Mouse (Mus musculus): Measurements from ENCODE around the gene Osbpl6. TPM values are rescaled to one million over a fixed set of nuclear protein-coding genes. Genes with fewer than 3 reads are reported as not detected.

Osbpl6 gene
- total RNA-seq, 2 experiments from 2014 or later: 4.5 to 4.9 TPM

DNA sequence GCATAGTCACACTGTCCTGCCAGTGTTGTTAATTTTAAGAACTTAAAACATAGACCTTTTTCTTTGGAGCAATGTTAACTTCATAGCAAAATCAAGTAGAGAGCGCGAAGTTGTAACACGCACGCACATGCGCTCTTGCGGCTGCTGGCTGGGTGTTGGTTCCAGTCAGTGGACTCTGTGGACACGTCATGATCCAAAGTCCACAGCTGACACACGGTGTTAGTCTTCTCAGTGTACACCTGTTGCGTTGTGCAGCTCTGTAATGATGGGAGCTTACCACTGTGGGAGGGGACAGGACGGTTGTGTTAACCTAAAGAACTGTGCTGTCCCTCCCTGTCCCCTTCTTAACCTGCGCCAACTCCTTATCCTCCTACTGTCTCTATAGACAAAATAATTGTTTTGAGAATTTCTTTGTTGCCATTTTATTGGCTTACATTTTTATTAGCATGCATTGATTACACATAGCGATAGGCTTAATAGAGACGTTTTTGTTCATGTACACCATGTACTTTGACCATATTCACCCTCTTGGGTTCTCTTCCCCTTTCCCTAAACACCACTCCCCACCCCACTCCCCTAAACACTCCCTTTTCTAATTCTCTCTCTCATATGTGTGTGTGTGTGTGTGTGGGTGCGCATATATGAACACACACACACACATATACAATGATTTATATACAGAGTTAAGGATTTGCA, 11.3 kb downstream of the Osbpl6 start:
- DNase-seq: no peak
- intact Hi-C loops (cut with DNase I): no loop called here

DNA sequence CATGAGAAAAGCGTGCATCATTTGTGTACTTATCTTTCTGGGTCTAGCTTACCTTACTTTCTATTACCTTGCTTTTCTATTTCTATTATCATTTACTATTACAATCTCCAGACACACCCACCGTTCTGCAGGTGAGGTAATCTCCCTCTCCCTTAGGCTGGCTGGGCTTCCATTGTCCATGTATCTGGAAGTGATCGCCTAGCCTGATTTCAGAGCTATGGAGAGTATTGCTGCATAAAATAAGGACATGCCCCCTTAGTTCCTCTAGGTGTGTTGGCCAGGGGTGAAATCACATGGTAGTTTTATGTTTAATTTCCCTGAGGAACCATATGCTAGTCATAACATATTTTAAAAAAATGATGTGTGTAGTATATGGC, 11.8 kb downstream of the Osbpl6 start:
- intact Hi-C loops (cut with DNase I): no loop called here
- no peak for DNase-seq

DNA sequence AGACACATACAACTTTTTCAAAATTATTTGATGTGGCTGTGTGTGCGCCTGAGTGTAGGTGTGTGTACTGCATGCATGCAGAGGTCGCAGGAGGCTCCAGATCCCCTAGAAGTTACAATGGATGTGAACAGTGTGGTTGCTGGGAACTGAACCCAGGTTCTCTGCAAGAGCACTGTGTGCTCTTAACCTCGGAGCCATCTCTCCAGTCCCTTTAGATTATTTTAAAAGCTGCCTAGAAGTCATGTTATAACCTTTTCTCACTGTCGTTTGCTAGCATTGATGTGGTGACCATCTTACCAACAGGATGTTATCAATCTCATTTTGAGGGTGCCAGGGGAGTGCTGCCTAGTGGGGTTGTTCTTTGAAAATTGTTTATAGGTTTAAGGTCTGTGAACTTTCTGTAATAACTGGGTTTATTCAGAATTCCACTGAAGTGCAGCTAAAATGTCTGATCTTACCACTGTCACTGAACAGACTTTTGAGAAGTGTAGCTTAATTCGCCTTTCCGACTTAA, 15.2 kb downstream of the Osbpl6 start:
- no peak for DNase-seq
- intact Hi-C loops (cut with DNase I): no loop called here

DNA sequence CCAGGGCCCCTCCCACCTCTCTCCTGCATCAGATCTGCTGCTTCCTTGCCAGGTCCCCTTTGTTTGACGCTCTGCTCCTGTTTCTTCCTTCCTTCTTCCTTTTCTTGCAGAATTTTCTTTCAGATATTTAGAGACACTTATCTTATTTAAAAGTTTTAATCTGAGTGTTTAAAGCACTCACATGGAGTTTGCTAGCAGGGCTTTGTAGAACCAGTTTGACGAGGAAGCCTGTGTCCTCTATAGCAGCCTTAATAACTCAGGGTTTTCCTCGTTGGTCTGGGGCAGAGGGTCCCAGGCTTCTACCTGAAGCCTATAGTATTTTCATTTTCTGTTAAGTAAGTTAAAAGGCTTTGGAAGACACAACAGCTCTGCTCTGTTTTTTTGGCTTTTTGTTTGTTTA, 20.5 kb downstream of the Osbpl6 start:
- intact Hi-C loops (cut with DNase I): no loop called here
- no peak for DNase-seq

DNA sequence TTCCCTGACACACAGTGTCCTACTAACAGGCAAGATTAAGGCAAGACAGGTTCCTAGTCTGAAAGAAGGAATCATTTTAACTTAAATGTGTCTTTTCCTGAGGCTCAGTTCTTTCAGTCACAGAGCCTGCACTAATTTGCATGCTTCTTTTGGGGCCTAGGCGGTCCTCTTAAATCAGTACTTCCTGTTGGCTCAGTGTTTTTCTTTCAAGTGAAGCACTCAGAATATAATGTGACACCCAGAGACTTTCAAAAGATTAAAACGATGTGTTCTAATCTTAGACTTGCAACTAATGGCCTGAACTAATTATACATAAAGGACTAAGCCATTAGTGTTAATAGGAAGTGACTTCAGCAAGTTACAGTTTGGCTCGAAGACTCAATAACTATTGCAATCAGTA, 23.0 kb downstream of the Osbpl6 start:
- no peak for DNase-seq
- intact Hi-C loops (cut with DNase I): no loop called here

DNA sequence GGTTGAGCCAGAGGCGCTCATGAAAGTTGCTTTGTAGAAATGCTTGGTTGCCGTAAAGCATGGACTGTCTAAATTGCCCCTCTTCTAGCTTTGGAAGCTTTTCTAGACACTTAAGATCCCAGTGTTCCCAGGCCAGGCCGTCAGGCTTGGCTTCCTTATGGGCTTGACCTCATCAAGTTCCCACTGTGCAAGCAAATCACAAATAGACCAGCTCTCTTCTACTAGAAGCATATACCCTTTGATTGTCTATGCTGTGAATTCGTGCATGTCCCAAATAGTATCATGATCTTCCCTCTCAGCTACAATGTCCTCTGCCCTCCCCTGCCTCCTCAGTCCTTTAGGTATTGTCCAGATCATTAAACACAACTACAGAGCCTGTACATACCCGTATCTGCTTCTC, 23.5 kb downstream of the Osbpl6 start:
- intact Hi-C loops (cut with DNase I): no loop called here
- DNase-seq: no peak

DNA sequence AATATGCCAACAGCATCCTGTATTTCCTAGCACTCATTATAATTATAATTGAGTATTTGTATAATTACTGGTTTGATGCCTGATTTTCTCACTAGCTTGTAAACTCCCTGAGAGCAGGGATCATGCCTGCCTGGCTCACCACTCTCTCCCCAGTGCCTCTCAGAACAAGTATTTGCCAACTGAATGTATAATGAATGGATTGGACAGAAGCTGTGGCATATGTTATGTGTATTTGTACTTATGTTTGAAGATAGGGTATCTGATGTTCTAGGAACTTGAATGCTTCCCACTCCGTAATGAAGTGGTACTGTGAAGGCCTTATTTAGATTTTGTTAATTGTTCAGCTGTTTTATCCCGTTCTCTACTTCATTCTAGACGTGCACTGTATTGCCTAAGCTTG, 24.2 kb downstream of the Osbpl6 start:
- no peak for DNase-seq
- intact Hi-C loops (cut with DNase I): no loop called here

DNA sequence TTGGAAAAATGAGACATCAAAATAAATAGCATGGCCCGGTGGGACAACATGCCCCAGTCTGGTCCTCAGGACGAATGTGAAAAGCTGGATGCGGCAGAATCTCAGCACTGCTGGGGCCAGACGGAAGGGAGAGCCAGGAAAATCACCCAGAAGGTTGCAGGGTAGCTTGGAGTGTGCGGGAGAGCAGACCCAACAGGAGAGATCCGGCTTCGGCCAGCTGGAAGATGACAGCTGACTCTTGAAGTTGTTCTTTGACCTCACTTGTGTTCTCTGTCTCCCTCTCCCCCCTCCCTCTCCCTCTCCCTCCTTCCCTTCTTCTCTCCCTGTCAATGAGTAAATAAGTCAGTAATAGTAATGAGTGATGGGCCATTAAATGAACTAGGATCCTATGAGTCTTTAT, 27.9 kb downstream of the Osbpl6 start:
- no peak for DNase-seq
- intact Hi-C loops (cut with DNase I): no loop called here

DNA sequence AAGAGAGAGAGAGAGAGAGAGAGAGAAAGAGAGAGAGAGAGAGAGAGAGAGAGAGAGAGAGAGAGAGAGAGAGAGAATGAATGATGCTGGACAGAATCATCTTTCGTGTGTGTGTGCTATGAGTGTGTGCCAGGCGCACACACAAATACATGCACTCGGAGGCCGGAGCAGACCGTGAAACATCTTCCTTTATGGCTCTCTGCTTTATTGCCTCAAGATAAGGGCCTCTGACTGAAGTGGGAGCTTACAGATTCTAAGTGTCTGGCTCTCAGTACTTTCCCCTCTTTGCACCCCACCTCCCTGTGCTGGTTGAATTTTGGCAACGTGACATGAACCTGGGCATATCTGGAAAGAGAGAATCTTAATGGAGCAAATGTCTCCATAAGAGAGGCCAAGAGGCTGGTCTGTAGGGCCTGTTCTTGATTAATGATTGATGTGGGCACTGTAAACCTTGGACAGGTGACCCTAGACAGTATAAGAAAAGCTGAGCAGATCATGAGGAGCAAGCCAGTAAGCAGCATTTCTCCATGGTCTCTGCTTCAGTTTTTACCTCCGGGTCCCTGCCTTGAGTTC, 29.4 kb downstream of the Osbpl6 start:
- DNase-seq: no peak
- intact Hi-C loops (cut with DNase I): no loop called here

DNA sequence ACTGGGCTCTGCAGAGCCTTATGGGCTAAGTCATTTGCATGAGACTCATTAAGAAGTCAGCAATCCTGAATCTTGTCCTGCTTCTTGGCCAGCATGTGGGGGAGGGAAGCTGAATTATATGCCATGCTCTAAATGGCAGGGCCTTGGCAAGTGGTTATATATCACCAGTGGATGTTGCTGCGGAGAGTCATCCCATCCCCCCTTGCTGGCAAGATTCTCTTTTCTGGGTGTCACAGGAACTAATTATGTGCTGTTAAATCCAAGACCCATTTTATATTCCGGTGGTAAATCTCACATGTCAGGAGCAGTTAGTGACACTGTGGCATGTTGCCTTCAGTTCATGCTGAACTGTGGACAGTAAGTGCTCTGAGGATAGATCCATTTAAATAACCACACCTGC, 31.1 kb downstream of the Osbpl6 start:
- intact Hi-C loops (cut with DNase I): no loop called here
- no peak for DNase-seq

DNA sequence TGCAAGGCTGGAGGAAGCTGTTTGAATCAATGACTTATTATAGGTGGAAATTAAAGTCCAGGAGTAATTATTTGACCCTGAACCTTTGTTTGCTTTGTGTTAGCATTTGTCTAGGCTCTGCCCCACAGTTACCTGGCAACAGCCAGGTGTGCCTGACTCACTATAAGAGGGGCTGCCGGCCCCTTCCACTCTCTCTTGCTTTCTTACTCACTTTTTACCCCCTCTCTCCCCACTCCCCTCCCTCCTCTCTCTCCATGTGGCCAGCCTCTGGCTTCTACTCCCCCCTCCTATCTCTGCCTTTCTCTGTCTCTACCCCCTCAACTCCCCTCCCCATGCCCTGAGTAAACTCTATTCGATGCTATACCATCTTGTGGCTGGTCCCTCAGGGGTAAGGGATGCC, 33.2 kb downstream of the Osbpl6 start:
- intact Hi-C loops (cut with DNase I): no loop called here
- DNase-seq: no peak

DNA sequence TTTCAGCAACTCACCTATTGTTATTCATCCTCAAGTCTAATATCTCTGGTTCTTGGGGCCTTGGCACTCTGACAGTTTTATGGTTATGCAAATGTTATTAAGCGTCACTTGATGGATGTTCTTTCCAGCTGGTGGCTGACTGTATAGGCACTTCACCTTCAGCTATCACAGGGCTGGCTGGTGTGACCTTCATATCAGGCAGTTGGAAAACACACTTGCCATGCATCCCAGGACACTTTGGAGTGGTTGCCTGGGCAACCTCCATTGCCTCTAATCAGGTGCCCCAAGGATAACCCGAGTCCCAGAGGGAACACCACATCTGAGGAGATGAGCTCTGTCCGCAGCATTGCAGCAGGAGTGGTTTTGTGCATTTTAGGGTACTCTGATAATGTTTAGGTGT, 35.8 kb downstream of the Osbpl6 start:
- intact Hi-C loops (cut with DNase I): no loop called here
- peak; percentile 20 to 36 for DNase-seq

DNA sequence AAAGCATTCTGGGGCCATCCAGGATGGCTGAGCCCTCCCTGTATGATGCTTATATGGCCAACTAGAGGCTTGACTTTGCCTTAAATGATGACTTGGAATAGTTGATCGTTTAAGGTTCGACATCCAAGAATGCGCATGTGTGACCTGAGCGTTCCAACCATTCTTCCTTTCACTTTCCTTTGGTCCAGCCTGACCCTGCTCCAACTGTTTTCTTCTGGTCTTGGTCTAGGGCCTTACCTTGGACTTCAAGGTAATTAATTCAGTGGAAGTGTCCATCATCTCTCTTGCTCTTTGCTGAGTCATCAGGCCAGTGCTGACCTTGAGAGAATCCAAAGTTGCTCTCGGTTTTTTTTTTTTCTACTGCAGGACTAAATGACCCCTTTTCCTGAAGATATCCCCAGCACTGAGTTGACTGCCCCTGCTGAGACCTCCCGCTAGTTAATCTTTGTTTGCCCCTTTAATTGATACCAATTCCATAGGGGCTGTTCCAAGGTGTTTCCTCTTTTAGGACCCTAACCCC, 43.6 kb downstream of the Osbpl6 start:
- no peak for DNase-seq
- intact Hi-C loops (cut with DNase I): no loop called here

DNA sequence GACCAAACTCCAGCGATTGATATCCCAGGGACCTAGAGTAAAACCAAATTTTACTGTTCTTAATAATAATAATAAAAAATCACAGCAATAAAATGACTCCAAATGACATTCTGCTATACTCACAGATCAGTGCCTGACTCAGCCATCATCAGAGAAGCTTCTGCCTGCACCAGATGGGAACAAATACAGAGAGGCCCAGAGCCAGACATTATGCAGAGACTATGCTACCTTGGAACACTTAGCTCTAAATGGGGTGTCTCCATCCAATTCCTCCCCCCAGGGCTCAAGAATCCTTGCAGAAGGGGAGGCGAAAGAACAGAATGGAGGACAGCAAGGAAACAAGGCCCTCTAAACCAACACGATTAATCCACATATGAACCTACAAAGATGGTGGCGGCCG, 60.4 kb downstream of the Osbpl6 start:
- intact Hi-C loops (cut with DNase I): no loop called here
- no peak for DNase-seq

DNA sequence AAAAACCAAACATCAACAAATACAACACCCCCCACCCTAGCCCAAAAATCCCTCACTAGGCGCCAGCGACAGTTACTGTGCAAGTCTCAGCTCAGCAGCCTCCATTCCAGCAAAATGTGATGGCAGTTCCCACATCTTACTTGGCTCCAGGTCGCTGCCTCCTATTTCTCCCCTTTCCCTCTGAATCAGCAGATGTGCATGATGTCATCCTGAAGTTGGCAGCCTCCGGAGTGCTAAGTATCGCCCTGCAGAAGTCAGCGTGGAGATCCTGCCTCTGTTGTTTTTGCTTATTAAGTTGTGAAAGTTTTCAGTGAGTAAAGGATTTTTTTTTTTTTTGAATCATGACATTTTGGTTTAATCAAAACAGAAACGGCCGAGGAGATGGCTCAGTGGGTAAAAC, 61.9 kb downstream of the Osbpl6 start:
- intact Hi-C loops (cut with DNase I): no loop called here
- DNase-seq: peak; percentile 57 to 63

DNA sequence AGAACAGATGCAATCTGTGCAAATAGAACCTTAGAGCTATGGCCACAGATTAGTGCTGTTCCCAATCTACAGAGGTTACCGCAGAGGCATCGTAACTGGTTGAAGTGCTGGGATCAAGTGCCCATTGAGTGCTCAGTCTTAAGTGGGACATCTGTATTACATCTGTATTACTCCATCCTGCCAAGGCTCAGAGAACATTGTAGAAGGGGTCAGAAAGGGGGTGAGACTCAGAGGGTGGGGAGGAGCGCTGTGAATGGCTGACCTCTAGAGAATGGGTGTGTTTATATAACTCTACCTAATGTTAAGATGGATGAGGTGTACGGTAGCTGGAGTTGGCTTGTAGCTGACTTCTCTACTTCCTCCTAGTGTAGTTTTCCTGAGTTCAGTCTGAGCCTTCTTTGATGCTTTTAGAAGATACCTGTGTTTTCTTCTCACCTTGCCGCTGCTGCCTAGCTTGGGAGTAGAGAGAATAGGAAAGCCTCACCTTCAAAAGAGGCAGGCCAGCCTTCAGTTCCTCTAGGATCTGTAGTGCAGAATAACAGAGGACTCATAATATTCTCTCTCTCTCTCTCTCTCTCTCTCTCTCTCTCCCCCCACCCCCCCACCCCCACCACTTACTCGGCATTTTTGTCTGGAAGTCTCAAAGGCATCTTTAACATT, 62.9 kb downstream of the Osbpl6 start:
- intact Hi-C loops (cut with DNase I): no loop called here

DNA sequence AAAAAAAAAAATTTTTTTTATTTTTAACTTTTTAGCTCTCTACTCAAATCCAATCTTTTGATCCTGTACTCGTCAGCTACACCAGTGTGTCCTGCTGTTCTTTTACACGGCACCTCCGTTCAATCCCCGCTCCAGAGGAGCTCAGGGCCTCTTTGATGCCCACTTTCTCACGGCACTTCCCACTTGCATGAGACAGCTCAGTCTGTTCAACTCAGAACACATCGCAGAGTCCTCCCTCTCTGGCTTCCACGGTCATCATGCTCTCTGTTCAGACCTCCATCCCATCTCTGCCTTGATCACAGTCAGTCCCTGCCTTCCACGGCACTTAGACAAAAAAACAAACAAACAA, 63.4 kb downstream of the Osbpl6 start:
- DNase-seq: no peak
- intact Hi-C loops (cut with DNase I): no loop called here

More for the DNA sequence above, 62.9 kb downstream of the Osbpl6 start:
- no peak for DNase-seq

DNA sequence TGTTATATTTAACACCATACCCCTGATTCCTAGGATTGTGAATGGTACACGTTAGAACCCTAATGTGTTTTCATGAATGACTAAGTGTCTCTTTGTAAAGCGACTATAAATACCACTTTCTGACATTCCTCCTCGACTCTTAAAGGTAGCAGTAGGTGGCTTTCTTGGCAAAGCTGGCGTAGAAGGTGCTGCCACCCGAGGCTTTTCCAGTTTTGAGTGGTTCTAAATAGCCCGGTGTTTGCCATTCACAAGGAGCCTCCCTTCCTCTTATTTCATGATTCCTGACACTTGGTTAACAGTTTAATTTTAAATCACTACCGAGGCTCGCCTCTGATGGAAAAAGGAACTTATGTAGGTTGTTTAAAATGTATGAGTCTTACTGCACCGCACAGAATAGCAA, 64.1 kb downstream of the Osbpl6 start:
- DNase-seq: no peak
- intact Hi-C loops (cut with DNase I): no loop called here

DNA sequence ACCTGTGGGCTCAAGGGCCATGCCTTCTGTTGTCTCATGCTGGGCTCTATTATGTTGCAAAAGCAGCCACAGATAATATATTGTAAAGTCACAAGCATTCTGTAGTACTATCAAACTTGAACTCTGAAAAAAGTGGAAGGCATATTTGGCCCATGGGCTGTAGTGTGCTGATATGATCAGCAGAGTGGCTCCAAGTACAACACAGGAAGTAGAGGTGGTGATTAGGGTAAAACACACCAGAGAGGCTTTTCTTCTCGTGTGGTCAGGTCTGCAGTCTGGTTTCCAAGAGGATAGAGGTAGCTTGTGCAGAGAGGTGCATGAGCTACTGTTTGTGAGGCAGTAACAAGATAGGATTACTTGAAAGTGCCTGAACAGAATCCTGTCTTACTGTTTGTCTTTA, 69.5 kb downstream of the Osbpl6 start:
- no peak for DNase-seq
- intact Hi-C loops (cut with DNase I): no loop called here

DNA sequence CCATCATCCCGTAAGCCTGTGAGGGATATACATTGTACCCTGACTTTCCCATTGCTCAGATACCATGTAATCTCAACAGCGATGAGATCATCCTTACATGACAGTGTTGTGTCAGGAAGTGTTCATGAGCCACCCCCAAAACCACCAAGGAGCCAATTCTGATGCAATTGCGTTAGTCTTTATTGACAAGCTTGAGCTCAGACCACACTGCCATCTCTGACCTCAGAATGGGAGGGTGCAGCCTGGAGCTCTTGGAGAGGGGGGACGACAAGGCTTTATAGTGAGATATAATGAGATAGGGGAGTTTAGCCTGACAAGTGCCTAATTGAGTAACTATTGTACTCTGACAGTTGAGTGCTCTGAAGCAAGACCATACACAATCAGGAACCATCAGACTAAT, 82.5 kb downstream of the Osbpl6 start:
- intact Hi-C loops (cut with DNase I): no loop called here
- DNase-seq: no peak

DNA sequence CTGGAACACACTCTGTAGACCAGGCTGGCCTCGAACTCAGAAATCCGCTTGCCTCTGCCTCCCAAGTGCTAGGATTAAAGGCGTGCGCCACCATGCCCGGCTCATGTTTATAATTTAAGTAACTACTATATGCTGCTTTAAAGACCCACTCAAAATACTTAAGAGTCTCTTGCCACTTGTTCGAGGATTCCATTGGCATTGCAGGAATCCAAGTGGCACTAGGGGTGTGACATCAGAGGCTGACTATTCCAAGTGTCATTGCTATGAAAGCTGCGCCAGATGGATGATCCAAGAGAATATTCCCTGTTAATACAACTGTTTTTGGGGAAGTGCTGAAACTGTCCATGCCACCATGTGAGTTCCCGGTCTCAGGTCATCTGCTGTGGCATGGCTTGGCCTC, 83.9 kb downstream of the Osbpl6 start:
- intact Hi-C loops (cut with DNase I): no loop called here
- no peak for DNase-seq

DNA sequence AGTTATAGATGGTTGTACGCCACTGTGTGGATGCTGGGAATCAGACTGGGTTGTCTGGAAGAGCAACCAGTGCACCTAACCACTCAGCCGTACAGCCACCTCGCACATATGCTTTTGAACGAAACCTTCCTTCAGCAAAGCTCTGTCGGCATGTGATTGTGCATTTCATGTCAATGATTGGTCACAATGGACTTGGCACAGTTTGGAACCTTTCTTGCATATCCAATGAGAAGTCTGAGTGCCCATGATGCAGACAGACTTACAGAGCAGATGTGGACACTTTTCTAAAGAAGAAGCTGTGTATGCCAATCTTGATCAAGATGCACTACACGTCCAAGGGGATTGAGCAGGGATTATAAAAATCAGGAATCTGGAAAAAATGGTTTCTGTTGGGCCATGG, 85.1 kb downstream of the Osbpl6 start:
- intact Hi-C loops (cut with DNase I): no loop called here
- DNase-seq: no peak

Measured in heart, postnatal 10 days (tissue).